Mouse (Mus musculus) lung, embryonic 14.5 days (tissue): ENCODE data around the gene Aprt. TPM values are rescaled to one million over a fixed set of nuclear protein-coding genes. Genes with fewer than 3 reads are reported as not detected.

Experiments used
- ATAC-seq: fragments of 200-750 bp; cut with Nextera tagmentation; 2 replicates; pipeline ENCODE4 v1.8.0; 2017; ENCODE audit warnings: mild to moderate bottlenecking, moderate TSS enrichment, moderate library complexity; ENCODE audit not compliant: insufficient read depth
- DNase-seq: peaks from one replicate; pipeline ENCODE4 v3.0.0-alpha.2; 2015
- H3K27ac ChIP-seq: fragments of 300-500 bp; sonication (generic); 2 replicates; pipeline ENCODE4 v1.5.1; 2014; ENCODE audit warnings: low read depth, mild to moderate bottlenecking, moderate library complexity
- H3K27me3 ChIP-seq: fragments of 300-500 bp; sonication (generic); 2 replicates; pipeline ENCODE4 v1.6.1; 2014; ENCODE audit warnings: low read length, control low read depth; ENCODE audit not compliant: insufficient read depth
- H3K36me3 ChIP-seq: fragments of 300-500 bp; sonication (generic); 2 replicates; pipeline ENCODE4 v1.6.1; 2014; ENCODE audit warnings: control low read depth; ENCODE audit not compliant: insufficient read depth
- H3K4me1 ChIP-seq: fragments of 300-500 bp; sonication (generic); 2 replicates; pipeline ENCODE4 v1.6.1; 2014; ENCODE audit warnings: antibody characterized with exemption, control low read depth; ENCODE audit not compliant: insufficient read depth
- H3K4me2 ChIP-seq: fragments of 300-500 bp; sonication (generic); 2 replicates; pipeline ENCODE4 v1.6.1; 2014; ENCODE audit warnings: mild to moderate bottlenecking
- H3K4me3 ChIP-seq: fragments of 300-500 bp; sonication (generic); 2 replicates; pipeline ENCODE4 v1.5.1; 2014; ENCODE audit warnings: low read depth, low read length
- H3K9ac ChIP-seq: fragments of 300-500 bp; sonication (generic); 2 replicates; pipeline ENCODE4 v1.6.1; 2014
- H3K9me3 ChIP-seq: fragments of 300-500 bp; sonication (generic); 2 replicates; pipeline ENCODE4 v1.6.1; 2016; ENCODE audit warnings: low read depth, low read length, control low read depth
- CTCF ChIP-seq: IDR thresholded peaks from 2 replicates; pipeline ENCODE4 v1.5.1; 2016; ENCODE audit warnings: antibody characterized with exemption, low read depth
- WGBS: fragments of 180-500 bp; shearing (Covaris S2); extraction: QIAGEN DNeasy Blood & Tissue Kit; methylation state at CpG from one replicate; pipeline ENCODE4 v1.1.7; 2014; 5-methylcytosine and 5-hydroxymethylcytosine counted together
- polyA plus RNA-seq: library from polyadenylated mRNA; unstranded; fragments of >200 nt; fragmentation: Nextera tagmentation; extraction: Ambion mirVana; gene quantifications from 2 replicates; pipeline ENCODE4 v1.2.1, GENCODE M21; 2014

Gene Aprt
- 338 and 366 TPM in 2 replicates for polyA plus RNA-seq

DNA sequence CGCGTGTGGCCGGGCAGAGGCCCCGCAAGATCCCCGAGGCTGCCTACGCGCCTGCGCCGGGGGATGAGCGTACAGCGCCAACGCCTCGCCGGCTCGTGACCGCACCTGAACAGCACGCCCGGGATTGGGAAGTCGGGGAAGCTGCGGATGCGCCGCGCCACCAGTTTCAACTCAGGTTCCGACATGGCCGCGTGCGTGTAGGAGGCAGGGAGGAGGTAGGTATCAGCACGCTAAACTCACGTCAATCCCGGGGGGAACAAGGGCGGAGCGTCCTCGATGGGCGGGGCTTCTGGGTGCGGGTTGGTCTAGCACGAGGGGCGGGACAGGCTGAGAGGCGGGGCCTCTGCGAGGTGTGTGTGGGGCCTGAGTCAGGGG lies at the start of gene Aprt:
Aprt (minus strand) TSS at position 262 of the 375 bp plus-strand sequence.
- under 1% methylated on average over 39 of the region's 39 CpGs for WGBS
- H3K4me1 ChIP-seq = peaks cover 9% of the 10 kb centered on the region

DNA sequence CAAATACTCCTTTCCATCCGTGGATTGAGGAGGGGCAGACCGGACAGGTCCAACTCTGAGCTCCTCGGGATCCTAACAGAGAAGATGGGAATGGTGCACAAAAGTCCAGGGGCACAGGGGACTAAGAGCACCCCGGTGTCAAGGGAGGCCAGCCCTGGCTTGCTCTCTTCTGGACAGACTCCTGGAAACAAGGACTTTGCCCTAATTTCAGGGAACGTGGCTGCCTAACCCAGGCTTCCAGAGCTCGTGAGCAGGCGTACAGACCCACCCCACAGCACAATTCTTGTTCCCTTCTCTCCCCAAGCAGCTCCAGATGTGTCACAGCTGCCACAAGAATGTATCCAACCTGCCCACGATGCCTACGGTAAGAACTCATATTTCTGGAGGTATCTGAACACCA lies 49.1 kb upstream of the Aprt start:
- Histone ChIP-seq H3K9ac (no peak overlapping the region), H3K27ac (no peak overlapping the region), H3K4me3 (no peak overlapping the region), H3K27me3 (peaks cover 7% of the 10 kb centered on the region; the same call in 1 of the 2 replicates), H3K9me3 (no peaks in the 10 kb centered on the region), H3K4me2 (no peak overlapping the region), H3K4me1 (no peaks in the 10 kb centered on the region), H3K36me3 (no peaks in the 10 kb centered on the region)
- no peak for TF ChIP-seq CTCF
- WGBS = 72% methylated on average over 9 of the region's 9 CpGs
- DNase-seq (no peak), ATAC-seq (no peak)

More for the DNA sequence above, at the start of gene Aprt:
- no peaks in the 10 kb centered on the region for H3K9me3 ChIP-seq
- no peak for TF ChIP-seq CTCF
- H3K36me3 ChIP-seq = peaks cover 32% of the 10 kb centered on the region
- peak; percentile 84 for ATAC-seq
- no peaks in the 10 kb centered on the region for H3K27me3 ChIP-seq
- H3K9ac ChIP-seq = peak within 1 kb of the TSS; percentile 91
- peak within 1 kb of the TSS; percentile 77 for H3K27ac ChIP-seq
- peak within 1 kb of the TSS; percentile 75 for H3K4me3 ChIP-seq
- peak; percentile 96 for DNase-seq
- peak within 1 kb of the TSS; percentile 82 for H3K4me2 ChIP-seq

GRCm38 (mm10) chr8:122624653-122625052 lies 47.9 kb upstream of the Aprt start:
- Histone ChIP-seq H3K9ac (no peak overlapping the region), H3K27ac (no peak overlapping the region)
- no peak for ATAC-seq

DNA sequence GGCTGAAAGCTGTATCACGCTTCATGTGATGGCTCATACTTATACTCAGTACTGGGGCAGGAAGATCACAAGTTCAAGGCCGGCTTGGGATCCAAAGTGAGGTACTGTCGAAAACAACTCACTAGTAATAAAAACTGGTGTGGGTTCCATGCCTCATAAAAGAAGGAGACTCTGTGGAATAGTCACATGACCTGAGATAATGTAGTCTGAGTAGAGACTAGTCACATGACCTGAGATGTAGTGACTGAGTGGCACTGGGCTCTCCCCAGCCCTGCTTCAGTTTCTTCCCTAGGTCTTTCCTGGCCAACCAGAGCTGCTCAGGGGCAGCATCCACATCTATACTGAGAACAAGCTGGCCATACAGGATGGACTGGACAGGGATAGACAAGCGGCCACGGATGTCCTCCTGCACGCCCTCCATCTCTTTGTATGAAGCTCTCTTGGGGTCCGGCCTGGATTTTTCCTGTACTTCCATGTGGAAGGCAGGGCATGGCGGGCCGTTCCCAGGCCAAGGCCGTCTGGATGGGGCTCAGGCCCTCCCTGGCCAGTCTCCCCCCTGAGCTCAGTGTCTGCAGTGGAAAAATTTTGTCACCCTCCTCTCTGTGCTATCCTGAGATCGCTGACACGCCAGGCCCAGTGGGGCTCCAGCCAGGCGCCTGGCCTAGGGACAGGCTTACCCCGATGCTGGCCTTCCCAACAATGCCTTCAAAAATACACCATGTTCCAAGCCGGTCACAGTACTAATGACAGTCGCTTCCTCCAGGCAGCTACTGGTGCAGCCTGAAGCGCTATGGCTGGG lies 47.3 kb upstream of the Aprt start:
- DNase-seq (no peak), ATAC-seq (no peak)
- no peak overlapping the region for H3K4me3 ChIP-seq
- H3K9me3 ChIP-seq = no peaks in the 10 kb centered on the region
- no peak overlapping the region for H3K27ac ChIP-seq
- no peak overlapping the region for H3K9ac ChIP-seq
- H3K4me1 ChIP-seq = no peaks in the 10 kb centered on the region
- H3K27me3 ChIP-seq = no peaks in the 10 kb centered on the region
- no peak overlapping the region for H3K4me2 ChIP-seq
- TF ChIP-seq CTCF = no peak
- 87% methylated on average over 17 of the region's 17 CpGs for WGBS
- no peaks in the 10 kb centered on the region for H3K36me3 ChIP-seq

More at GRCm38 (mm10) chr8:122624653-122625052, 47.9 kb upstream of the Aprt start:
- Histone ChIP-seq H3K36me3 (no peaks in the 10 kb centered on the region), H3K9me3 (no peaks in the 10 kb centered on the region), H3K4me3 (no peak overlapping the region), H3K4me1 (no peaks in the 10 kb centered on the region), H3K27me3 (0 out of 2 replicates have a peak, but pooled peaks cover 3% of the 10 kb centered on the region), H3K4me2 (no peak overlapping the region)
- no peak for DNase-seq
- TF ChIP-seq CTCF = no peak
- 68% methylated on average over 5 of the region's 5 CpGs for WGBS

DNA sequence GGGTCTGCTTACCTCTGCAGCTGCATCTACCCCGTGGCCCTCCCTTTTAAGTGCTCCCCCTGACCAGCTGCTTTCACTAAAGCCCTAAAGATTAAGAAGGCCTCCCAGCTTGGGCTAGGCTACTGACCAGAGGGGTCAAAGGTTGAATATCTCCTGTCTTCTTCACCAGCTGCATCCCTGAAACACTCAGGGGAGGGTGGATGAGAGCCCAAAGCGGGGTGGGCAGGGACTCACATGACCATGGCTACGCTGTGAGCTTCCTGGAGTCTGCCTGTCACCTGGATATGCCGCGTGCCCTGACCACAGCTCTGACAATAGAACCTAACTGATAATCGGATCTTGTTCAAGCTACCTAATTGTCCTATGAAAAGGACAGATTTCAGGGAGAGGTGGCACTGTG lies 46.0 kb upstream of the Aprt start, which contains the start of gene Pabpn1l:
Pabpn1l (minus strand) TSS at position 13 of the 400 bp plus-strand sequence.
- no peak within 1 kb of the TSS for H3K27ac ChIP-seq

GRCm38 (mm10) chr8:122620446-122620845 lies 43.7 kb upstream of the Aprt start:
- peaks cover 3% of the 10 kb centered on the region; the same call in 1 of the 2 replicates for H3K36me3 ChIP-seq
- H3K4me2 ChIP-seq = no peak overlapping the region
- no peak overlapping the region for H3K27ac ChIP-seq
- no peaks in the 10 kb centered on the region for H3K9me3 ChIP-seq
- no peak for ATAC-seq
- DNase-seq = no peak
- no peak for TF ChIP-seq CTCF
- no peak overlapping the region for H3K9ac ChIP-seq
- no peaks in the 10 kb centered on the region for H3K27me3 ChIP-seq
- H3K4me3 ChIP-seq = no peak overlapping the region
- WGBS = 30% methylated on average over 5 of the region's 5 CpGs
- H3K4me1 ChIP-seq = no peaks in the 10 kb centered on the region

More for the DNA sequence above, 46.0 kb upstream of the Aprt start, which contains the start of gene Pabpn1l:
- H3K9ac ChIP-seq = no peak within 1 kb of the TSS
- H3K4me3 ChIP-seq = no peak within 1 kb of the TSS
- no peaks in the 10 kb centered on the region for H3K27me3 ChIP-seq
- H3K9me3 ChIP-seq = no peaks in the 10 kb centered on the region
- H3K4me2 ChIP-seq = no peak within 1 kb of the TSS
- no peaks in the 10 kb centered on the region for H3K36me3 ChIP-seq
- DNase-seq (no peak), ATAC-seq (no peak)
- 55% methylated on average over 6 of the region's 6 CpGs for WGBS
- TF ChIP-seq CTCF = no peak
- no peaks in the 10 kb centered on the region for H3K4me1 ChIP-seq

DNA sequence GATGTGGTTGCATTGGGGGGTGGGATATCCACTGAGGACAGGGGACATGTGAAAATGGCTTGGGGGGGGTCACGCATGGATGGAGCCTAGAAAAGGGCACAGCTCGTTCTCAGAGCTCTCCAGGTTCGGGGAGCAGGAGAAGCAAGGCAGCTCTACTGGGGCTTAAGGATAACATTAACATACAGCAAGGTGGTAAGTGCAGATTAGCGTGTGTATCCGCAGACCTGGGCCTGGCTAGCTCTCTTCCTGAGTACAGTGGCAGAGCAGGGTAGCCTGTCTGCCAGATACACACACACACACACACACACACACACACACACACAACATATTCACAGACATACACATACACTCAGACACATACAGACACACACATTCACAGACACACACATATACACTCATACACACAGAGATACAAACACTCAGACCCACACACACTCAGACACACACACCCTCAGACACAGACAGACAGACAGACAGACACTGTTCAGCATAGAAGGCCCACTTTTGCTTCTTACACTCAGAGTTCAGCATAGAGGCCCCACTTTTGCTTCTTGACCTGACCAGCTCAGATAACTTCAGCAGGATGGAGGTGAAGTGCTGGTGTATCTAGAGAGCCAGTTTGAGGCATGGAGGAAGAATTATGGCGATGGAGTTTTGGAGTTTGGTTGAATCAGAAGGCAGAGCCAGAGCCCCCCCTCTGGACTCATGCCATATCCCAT lies 42.1 kb upstream of the Aprt start:
- Histone ChIP-seq H3K36me3 (peaks cover 9% of the 10 kb centered on the region; the same call in 1 of the 2 replicates), H3K27me3 (no peaks in the 10 kb centered on the region), H3K4me2 (no peak overlapping the region), H3K4me3 (no peak overlapping the region), H3K4me1 (no peaks in the 10 kb centered on the region), H3K27ac (no peak overlapping the region), H3K9me3 (no peaks in the 10 kb centered on the region), H3K9ac (no peak overlapping the region)
- 68% methylated on average over 6 of the region's 6 CpGs for WGBS
- no peak; the same call in 1 of the 2 replicates for ATAC-seq
- DNase-seq = no peak
- no peak for TF ChIP-seq CTCF
